Mouse (Mus musculus) spleen, adult 2 months (tissue): ENCODE results near the gene Zeb2. TPM values are rescaled to one million over a fixed set of nuclear protein-coding genes. Genes with fewer than 3 reads are reported as not detected.

Source experiments
- DNase-seq, 2 experiments: peaks; one replicate each; pipeline versions ENCODE4 v3.0.0 to v3.0.0-alpha.2; 2012 to 2021; ENCODE audit warnings: low spot score in 2 of 2, low read depth in 1 of 2
- H3K27ac ChIP-seq: fragments of 200-500 bp; 2 replicates; pipeline ENCODE4 v1.5.1; 2012; ENCODE audit warnings: low read length, inconsistent platforms; ENCODE audit not compliant: insufficient read depth
- H3K27me3 ChIP-seq: fragments of 200-500 bp; 2 replicates; pipeline ENCODE4 v1.6.1; 2012; ENCODE audit warnings: mild to moderate bottlenecking, moderate library complexity, low read length, inconsistent platforms; ENCODE audit not compliant: control insufficient read depth, insufficient read depth
- H3K36me3 ChIP-seq: fragments of 200-500 bp; 2 replicates; pipeline ENCODE4 v1.6.1; 2012; ENCODE audit warnings: mild to moderate bottlenecking, low read length, inconsistent platforms; ENCODE audit not compliant: control insufficient read depth, insufficient read depth
- H3K4me1 ChIP-seq: fragments of 200-500 bp; 2 replicates; pipeline ENCODE4 v1.6.1; 2011; ENCODE audit warnings: inconsistent platforms; ENCODE audit not compliant: control insufficient read depth, insufficient read depth, insufficient read length
- H3K4me3 ChIP-seq: fragments of 200-500 bp; 2 replicates; pipeline ENCODE4 v1.5.1; 2011; ENCODE audit warnings: mild to moderate bottlenecking, inconsistent platforms; ENCODE audit not compliant: insufficient read depth, insufficient read length; ENCODE audit errors: extremely low read depth
- CTCF ChIP-seq: fragments of 200-500 bp; IDR thresholded peaks from 2 replicates; pipeline ENCODE4 v1.5.1; 2011; ENCODE audit warnings: mild to moderate bottlenecking, inconsistent platforms; ENCODE audit not compliant: insufficient read depth, insufficient read length, insufficient replicate concordance; ENCODE audit errors: extremely low read depth
- POLR2A ChIP-seq: fragments of 200-500 bp; IDR thresholded peaks from 2 replicates; pipeline ENCODE4 v1.6.1; 2011; ENCODE audit warnings: low read depth, low read length, inconsistent platforms
- WGBS: fragments of 180-500 bp; shearing (Covaris S2); methylation state at CpG from one replicate; pipeline ENCODE4 v1.1.7; 2018; 5-methylcytosine and 5-hydroxymethylcytosine counted together
- polyA plus RNA-seq: library from polyadenylated mRNA; depleted of rRNA; stranded (reverse); fragments of >200 nt; gene quantifications from 2 replicates; pipeline ENCODE4 v1.2.3, GENCODE M21; 2012

Zeb2 gene
- polyA plus RNA-seq, 1 experiment = 18.4 TPM

GRCm38 (mm10) chr2:45051321-45051720, 65.9 kb downstream of the Zeb2 start:
- TF ChIP-seq CTCF (no peak), POLR2A (no peak)

GRCm38 (mm10) chr2:45049923-45050322, 67.3 kb downstream of the Zeb2 start:
- TF ChIP-seq CTCF (no peak), POLR2A (no peak)
- Histone ChIP-seq H3K36me3 (no peaks in the 10 kb centered on the region), H3K27me3 (no peaks in the 10 kb centered on the region), H3K4me3 (no peak overlapping the region), H3K27ac (no peak overlapping the region), H3K4me1 (peaks cover 7% of the 10 kb centered on the region)
- 66% methylated on average over 4 of the region's 4 CpGs for WGBS
- no peak for DNase-seq

More at GRCm38 (mm10) chr2:45051321-45051720, 65.9 kb downstream of the Zeb2 start:
- H3K27me3 ChIP-seq = no peaks in the 10 kb centered on the region
- no peak overlapping the region for H3K4me3 ChIP-seq
- peaks cover 7% of the 10 kb centered on the region for H3K4me1 ChIP-seq
- WGBS = 39% methylated on average over 2 of the region's 2 CpGs
- no peak overlapping the region for H3K27ac ChIP-seq
- no peak for DNase-seq
- no peaks in the 10 kb centered on the region for H3K36me3 ChIP-seq

GRCm38 (mm10) chr2:45049279-45049678, 67.9 kb downstream of the Zeb2 start:
- Histone ChIP-seq H3K4me1 (peaks cover 7% of the 10 kb centered on the region), H3K4me3 (no peak overlapping the region), H3K27me3 (no peaks in the 10 kb centered on the region), H3K36me3 (no peaks in the 10 kb centered on the region), H3K27ac (peak overlapping the region; percentile 60; the same call in 1 of the 2 replicates)
- DNase-seq = peak in 1 of 2 experiments; percentile 9
- WGBS = 23% methylated on average over 2 of the region's 2 CpGs
- TF ChIP-seq POLR2A (no peak), CTCF (no peak)

GRCm38 (mm10) chr2:45040706-45041312, 76.4 kb downstream of the Zeb2 start:
- no peak overlapping the region for H3K4me3 ChIP-seq
- peak overlapping the region; percentile 35; the same call in 1 of the 2 replicates for H3K27ac ChIP-seq
- 85% methylated on average over 13 of the region's 13 CpGs for WGBS
- H3K27me3 ChIP-seq = no peaks in the 10 kb centered on the region
- TF ChIP-seq POLR2A (no peak), CTCF (no peak)
- no peaks in the 10 kb centered on the region; the same call in none of the 2 replicates for H3K4me1 ChIP-seq
- no peaks in the 10 kb centered on the region for H3K36me3 ChIP-seq
- DNase-seq = no peak

GRCm38 (mm10) chr2:45039503-45039902, 77.7 kb downstream of the Zeb2 start:
- Histone ChIP-seq H3K27me3 (no peaks in the 10 kb centered on the region), H3K4me3 (no peak overlapping the region), H3K36me3 (no peaks in the 10 kb centered on the region), H3K27ac (no peak overlapping the region), H3K4me1 (no peaks in the 10 kb centered on the region; the same call in none of the 2 replicates)
- DNase-seq = no peak
- TF ChIP-seq POLR2A (no peak), CTCF (no peak)

- Histone ChIP-seq H3K4me3 (no peak overlapping the region), H3K36me3 (no peaks in the 10 kb centered on the region), H3K27me3 (no peaks in the 10 kb centered on the region), H3K4me1 (no peaks in the 10 kb centered on the region; the same call in 1 of the 2 replicates), H3K27ac (no peak overlapping the region)
- 94% methylated on average over 7 of the region's 7 CpGs for WGBS
- no peak for TF ChIP-seq POLR2A
- no peak for TF ChIP-seq CTCF
- DNase-seq = no peak
Measured at GRCm38 (mm10) chr2:45028091-45028638, 89.0 kb downstream of the Zeb2 start.

- 75% methylated on average over 5 of the region's 5 CpGs for WGBS
- Histone ChIP-seq H3K27me3 (no peaks in the 10 kb centered on the region), H3K27ac (no peak overlapping the region), H3K36me3 (peaks cover 5% of the 10 kb centered on the region; the same call in 1 of the 2 replicates), H3K4me1 (no peaks in the 10 kb centered on the region), H3K4me3 (no peak overlapping the region)
- DNase-seq = no peak
- TF ChIP-seq CTCF (no peak), POLR2A (no peak)
Measured at GRCm38 (mm10) chr2:45017186-45017800, 99.9 kb downstream of the Zeb2 start.
